Mouse (Mus musculus): ENCODE results near the gene Gart.

Gene Gart

DNA sequence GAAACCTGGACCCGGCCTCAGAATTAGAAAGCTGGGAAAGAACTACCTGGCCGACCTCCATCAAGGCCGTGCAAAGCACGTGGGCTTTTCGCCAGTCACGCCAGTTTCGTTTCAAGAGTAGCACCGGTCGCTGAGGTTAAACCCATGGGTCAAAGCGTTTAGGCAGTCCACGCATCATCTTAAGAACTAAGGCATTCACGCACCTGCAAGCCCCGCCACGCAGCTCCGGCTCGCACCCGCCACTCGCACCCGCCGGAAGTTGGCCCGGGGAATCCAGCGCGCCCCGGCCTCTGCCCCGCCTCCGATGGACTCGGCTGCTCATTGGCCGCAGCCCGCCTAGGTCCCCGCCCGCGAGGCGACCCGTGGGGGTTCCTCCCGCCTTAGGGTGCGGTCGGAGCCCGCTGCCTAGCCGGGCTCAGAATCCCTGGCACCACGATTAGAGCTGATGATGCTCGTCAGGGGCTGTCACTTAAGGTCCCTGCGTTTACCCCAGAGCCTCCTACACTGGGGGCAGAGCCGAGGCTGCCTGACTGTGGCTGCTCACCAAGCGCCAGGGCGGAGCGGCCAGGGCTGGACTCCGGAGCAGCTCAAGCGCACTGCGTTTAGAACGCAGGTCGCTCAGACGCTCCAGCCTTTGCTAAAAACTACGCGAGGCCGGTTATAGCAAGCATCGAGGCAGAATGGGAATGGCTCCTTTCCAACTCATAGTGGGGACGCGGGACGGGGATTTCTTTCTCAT lies at the start of gene Gart:
Gart (minus strand) TSS at position 272 of the 739 bp plus-strand sequence.
- DNase-seq (ENCODE audit: low spot score in 2 of 2) = peak; percentile 88 to 93

DNA sequence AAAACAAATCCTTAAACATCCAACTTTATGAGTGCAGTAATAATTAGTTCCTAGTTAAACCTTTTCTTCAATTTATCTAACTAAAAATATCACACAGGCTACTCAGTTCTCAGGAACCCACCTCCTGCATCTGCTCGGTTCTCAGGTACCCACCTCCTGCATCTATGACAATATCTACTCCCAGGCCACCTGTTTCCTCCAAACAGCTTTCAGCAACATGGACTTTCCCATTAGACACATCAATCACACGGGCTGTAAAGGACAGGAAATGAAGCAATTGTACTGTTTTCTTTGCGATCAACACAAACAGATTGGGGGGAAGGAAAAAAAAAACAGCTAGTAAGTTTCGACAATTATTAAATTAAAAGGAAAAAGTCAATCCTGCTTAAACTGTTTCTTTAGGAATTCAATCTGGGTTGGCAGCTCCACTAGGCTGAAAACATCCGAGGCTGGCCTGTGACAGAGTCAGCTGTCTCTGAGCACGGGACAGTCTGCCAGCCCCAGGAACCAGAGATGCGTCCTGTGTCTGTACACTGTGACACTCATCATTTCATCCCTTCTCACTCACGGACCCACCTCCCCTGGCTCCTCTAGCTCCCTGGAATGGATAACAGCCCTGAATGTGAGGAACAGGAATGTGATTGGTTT lies 48.5 kb upstream of the Gart start:
- DNase-seq (ENCODE audit: low spot score in 2 of 2) = no peak

- peak; percentile 19 to 53 for DNase-seq (ENCODE audit: low spot score in 2 of 2)
Measured at GRCm38 (mm10) chr16:91694455-91695084, 47.8 kb upstream of the Gart start.

- no peak for DNase-seq (ENCODE audit: low spot score in 2 of 2)
Measured at GRCm38 (mm10) chr16:91689791-91690190, 43.0 kb upstream of the Gart start.

GRCm38 (mm10) chr16:91688619-91689334 lies 42.0 kb upstream of the Gart start, which contains the start of gene Donson:
TSS of gene Donson (minus strand) at chr16:91688770.
- DNase-seq (ENCODE audit: low spot score in 2 of 2) = peak; percentile 88 to 92

GRCm38 (mm10) chr16:91688023-91688618 lies 41.4 kb upstream of the Gart start:
- no peak for DNase-seq (ENCODE audit: low spot score in 2 of 2)

DNA sequence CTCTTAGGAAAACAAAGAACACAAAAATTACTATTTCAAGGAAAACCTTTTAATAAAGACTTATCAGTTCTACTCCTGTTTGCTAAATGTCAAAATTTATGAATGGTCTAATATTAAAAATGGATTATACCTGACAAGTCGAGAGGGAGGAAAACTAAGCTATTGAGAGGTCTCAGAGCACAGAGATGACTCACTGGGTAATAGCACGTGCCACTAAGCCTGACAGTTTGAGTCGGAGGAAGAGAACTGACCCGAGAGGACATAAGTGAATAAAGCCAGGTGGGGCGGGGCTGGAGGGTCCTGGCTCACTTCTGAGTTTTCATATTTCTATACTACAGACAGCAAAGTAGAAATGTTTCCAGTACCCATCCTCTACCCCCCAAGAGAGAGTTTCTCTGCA lies 39.6 kb upstream of the Gart start:
- no peak for DNase-seq (ENCODE audit: low spot score in 2 of 2)

DNA sequence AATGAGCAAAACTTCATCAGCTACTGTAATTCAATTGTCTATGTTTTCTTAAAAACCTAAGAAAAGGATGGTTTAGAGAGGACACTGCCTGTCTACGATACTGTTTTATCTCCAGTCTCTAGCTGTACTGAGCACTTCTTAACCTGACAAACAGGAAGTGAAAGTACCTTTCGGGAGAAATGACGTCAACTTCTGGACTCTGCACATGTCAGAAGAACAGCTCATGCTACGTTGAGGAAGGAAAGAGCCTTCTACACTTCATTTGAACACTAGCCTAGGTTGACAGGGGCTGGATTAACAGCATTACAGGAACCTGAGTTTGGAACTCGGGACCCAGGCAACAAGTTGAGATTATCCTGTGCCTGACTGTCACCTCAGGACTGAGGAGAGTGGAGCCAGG lies 38.8 kb upstream of the Gart start:
- no peak for DNase-seq (ENCODE audit: low spot score in 2 of 2)

- no peak for DNase-seq (ENCODE audit: low spot score in 2 of 2)
Measured at GRCm38 (mm10) chr16:91680656-91681055, 33.9 kb upstream of the Gart start.

DNA sequence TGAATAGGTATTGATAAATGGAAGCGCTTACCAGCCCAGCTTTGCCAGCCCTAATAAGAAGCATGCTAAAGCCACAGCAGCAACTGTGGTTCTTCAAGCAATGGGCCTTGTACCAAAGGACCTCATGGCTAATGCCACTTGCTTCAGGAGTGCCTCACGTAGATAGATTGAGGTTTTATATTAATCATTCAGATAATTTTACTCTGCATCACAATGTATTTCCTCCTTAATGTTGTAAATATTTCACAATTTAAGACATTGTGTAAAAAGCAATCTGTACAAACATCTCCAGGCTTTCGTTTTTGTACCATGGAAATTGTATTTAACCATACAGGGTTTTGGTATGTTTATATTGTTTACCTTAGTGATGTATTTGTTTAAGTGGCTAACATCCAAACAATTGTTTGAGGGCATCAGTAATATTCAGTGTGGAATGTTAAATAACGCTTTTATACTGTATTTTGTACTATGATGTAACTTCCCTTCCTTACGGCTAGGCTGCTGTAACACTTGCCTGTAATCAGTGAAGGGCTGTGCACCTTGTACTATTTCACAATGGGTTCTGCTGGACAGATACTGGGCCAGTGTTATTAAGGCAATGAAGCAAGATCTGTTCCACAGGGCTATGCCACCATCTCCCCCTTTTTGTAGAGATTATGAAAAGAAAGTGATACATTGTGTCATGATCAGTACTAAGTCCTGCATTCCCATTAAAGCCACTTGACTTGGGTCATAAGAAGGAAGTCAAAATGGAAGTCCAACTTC lies 31.6 kb upstream of the Gart start:
- no peak for DNase-seq (ENCODE audit: low spot score in 2 of 2)

DNA sequence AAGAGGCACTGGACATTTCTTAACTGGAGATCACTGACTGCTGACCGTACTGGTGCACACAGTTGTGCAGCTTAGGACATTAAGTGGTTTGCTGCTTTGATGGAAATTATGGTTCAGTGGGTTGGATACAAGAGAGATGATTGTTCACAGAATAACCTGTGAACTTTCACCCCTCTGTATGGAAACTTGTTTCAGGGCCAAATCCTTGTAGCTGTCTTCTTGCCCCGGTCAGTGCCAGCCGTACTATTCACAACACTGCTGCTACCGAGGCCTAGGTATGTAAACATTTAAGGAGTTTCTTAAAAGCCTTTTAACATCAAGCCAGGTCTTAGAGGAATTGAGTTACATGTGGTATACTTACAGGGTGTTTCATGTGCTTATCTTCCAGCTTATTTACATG lies 27.7 kb upstream of the Gart start:
- DNase-seq (ENCODE audit: low spot score in 2 of 2) = no peak

GRCm38 (mm10) chr16:91663795-91664194 lies 17.0 kb upstream of the Gart start:
- no peak for DNase-seq (ENCODE audit: low spot score in 2 of 2)

DNA sequence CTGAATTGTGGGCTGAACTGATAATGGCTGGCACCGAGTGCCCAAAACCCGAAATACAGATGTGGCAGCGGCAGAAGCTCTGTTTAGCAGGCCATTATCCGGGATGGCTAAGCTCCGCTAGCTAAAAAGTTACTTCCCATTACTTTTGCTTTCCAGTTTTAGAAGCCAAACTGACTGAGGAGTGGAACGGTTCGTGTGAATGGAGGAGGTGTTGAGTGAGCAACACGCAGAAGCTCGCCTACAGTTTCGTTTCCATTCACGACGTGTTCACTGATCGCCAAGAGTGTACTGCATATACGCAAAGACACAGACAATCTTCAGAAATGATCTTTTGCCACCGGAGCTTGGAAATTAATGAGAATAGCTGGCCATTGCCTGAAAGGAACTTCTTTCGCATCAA lies 15.6 kb upstream of the Gart start:
- DNase-seq (ENCODE audit: low spot score in 2 of 2) = no peak

- DNase-seq (ENCODE audit: low spot score in 2 of 2) = no peak
Measured at GRCm38 (mm10) chr16:91661397-91661796, 14.6 kb upstream of the Gart start.

- DNase-seq (ENCODE audit: low spot score in 2 of 2) = no peak
Measured at GRCm38 (mm10) chr16:91659798-91660197, 13.0 kb upstream of the Gart start.

- DNase-seq (ENCODE audit: low spot score in 2 of 2) = no peak
Measured at GRCm38 (mm10) chr16:91658471-91658870, 11.7 kb upstream of the Gart start.

- DNase-seq (ENCODE audit: low spot score in 2 of 2) = no peak
Measured at GRCm38 (mm10) chr16:91657285-91657684, 10.5 kb upstream of the Gart start.

DNA sequence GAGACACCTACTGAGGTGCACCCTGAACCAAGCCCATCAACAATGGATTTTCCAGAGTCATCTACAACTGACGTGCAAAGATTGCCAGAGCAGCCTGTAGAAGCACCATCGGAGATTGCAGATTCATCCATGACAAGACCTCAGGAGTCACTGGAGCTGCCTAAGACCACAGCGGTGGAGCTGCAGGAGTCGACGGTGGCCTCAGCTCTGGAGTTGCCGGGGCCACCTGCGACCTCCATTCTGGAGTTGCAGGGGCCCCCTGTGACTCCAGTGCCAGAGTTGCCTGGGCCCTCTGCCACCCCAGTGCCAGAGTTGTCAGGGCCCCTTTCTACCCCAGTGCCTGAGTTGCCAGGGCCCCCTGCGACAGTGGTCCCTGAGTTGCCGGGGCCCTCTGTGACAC lies 8.5 kb upstream of the Gart start:
- DNase-seq (ENCODE audit: low spot score in 2 of 2) = no peak

GRCm38 (mm10) chr16:91652191-91652590 lies 5.4 kb upstream of the Gart start:
- DNase-seq (ENCODE audit: low spot score in 2 of 2) = no peak

DNA sequence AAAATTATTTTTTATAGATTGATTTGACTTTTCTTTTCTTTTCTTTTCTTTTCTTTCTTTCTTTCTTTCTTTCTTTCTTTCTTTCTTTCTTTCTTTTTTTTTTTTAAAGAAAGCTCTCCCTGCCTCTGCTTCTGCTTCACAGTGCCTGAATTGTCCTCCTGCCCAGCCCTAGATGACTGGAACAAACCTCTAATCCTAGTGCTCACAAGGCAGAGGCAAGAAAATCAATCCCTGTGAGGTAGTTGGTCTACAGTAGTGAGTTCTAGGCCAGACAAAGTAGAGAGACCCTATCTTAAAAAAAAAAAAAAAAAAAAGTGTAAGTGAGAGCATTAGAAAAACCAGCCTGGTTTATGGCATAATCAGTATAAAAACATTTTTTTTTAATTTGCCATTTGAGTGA lies 3.0 kb upstream of the Gart start:
- DNase-seq (ENCODE audit: low spot score in 2 of 2) = no peak

- no peak for DNase-seq (ENCODE audit: low spot score in 2 of 2)
Measured at GRCm38 (mm10) chr16:91649246-91649645, 2.5 kb upstream of the Gart start.
